Mouse (Mus musculus) thymus, adult 2 months (tissue): ENCODE results near the gene Mgll.

Experiments used
- CTCF ChIP-seq: fragments of 200-500 bp; IDR thresholded peaks from 2 replicates; pipeline ENCODE4 v1.5.1; 2012; ENCODE audit warnings: mild to moderate bottlenecking, control low read depth, low read length, moderate library complexity, borderline replicate concordance; ENCODE audit not compliant: control insufficient read depth, poor library complexity, insufficient read depth; ENCODE audit errors: extremely low read depth
- POLR2A ChIP-seq: fragments of 200-500 bp; IDR thresholded peaks from 2 replicates; pipeline ENCODE4 v1.6.1; 2012; ENCODE audit warnings: mild to moderate bottlenecking, low read length, control low read depth, moderate library complexity; ENCODE audit not compliant: control insufficient read depth, poor library complexity, insufficient read depth; ENCODE audit errors: extremely low read depth

DNA sequence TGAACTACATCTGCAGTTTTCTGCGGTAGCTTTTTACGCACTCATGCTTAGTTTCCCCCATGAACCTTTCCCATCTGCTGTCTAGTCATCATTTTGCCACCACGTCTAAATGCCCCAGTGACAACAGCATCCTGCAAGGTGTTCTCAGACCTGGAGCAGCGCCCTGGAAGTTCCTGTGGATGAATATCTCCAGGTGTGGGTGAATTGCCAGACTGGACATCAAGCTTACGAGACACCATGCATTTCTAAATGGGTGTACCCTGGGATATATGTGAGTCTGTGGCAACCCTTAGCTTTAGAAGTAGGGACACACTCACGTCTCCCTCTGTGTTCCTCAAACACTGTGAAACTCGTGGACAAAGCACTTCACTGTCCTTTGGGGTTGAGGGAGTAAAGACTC lies 76.0 kb downstream of the Mgll start:
- no peak for TF ChIP-seq CTCF
- TF ChIP-seq POLR2A = no peak
